Mouse (Mus musculus) liver, adult 2 months (tissue): ENCODE data around the gene Ssbp4. TPM values are rescaled to one million over a fixed set of nuclear protein-coding genes. Genes with fewer than 3 reads are reported as not detected.

Experiments
- DNase-seq: peaks from one replicate; pipeline ENCODE4 v3.0.0-alpha.2; 2011; ENCODE audit warnings: low read depth, low spot score; ENCODE audit errors: extremely low read depth
- H3K27ac ChIP-seq: fragments of 200-500 bp; replicated peaks from 2 replicates; pipeline ENCODE4 v1.5.1; 2012; ENCODE audit warnings: low read depth, mild to moderate bottlenecking, control low read depth, inconsistent platforms, low read length; ENCODE audit not compliant: insufficient read depth
- H3K27me3 ChIP-seq: fragments of 200-500 bp; 2 replicates; pipeline ENCODE4 v1.6.1; 2012; ENCODE audit warnings: mild to moderate bottlenecking, moderate library complexity, low read length, inconsistent platforms; ENCODE audit not compliant: control insufficient read depth, insufficient read depth
- H3K36me3 ChIP-seq: fragments of 200-500 bp; 2 replicates; pipeline ENCODE4 v1.6.1; 2012; ENCODE audit warnings: low read length, inconsistent platforms; ENCODE audit not compliant: control insufficient read depth, insufficient read depth
- H3K4me1 ChIP-seq: fragments of 200-500 bp; 2 replicates; pipeline ENCODE4 v1.6.1; 2011; ENCODE audit warnings: low read length; ENCODE audit not compliant: control insufficient read depth, insufficient read depth
- H3K4me3 ChIP-seq: fragments of 200-500 bp; 2 replicates; pipeline ENCODE4 v1.5.1; 2011; ENCODE audit warnings: low read depth, mild to moderate bottlenecking, control low read depth, low read length, moderate library complexity; ENCODE audit not compliant: insufficient read depth
- H3K79me2 ChIP-seq: fragments of 200-500 bp; 2 replicates; pipeline ENCODE4 v1.6.1; 2012; ENCODE audit warnings: inconsistent platforms, mild to moderate bottlenecking, low read length, moderate library complexity; ENCODE audit not compliant: control insufficient read depth, insufficient read depth
- H3K9ac ChIP-seq: fragments of 200-500 bp; 2 replicates; pipeline ENCODE4 v1.6.1; 2012; ENCODE audit warnings: low read depth, mild to moderate bottlenecking, control low read depth, inconsistent platforms, low read length
- CTCF ChIP-seq: fragments of 200-500 bp; IDR thresholded peaks from 2 replicates; pipeline ENCODE4 v1.5.1; 2011; ENCODE audit warnings: low read depth, low read length, control low read depth
- POLR2A ChIP-seq: fragments of 200-500 bp; IDR thresholded peaks from 2 replicates; pipeline ENCODE4 v1.6.1; 2011; ENCODE audit warnings: low read length, control low read depth; ENCODE audit not compliant: insufficient read depth; ENCODE audit errors: extremely low read depth
- WGBS: fragments of 180-500 bp; shearing (Covaris S2); methylation state at CpG from one replicate; pipeline ENCODE4 v1.1.7; 2018; 5-methylcytosine and 5-hydroxymethylcytosine counted together
- polyA plus RNA-seq: library from polyadenylated mRNA; depleted of rRNA; stranded (reverse); fragments of >200 nt; gene quantifications from 2 replicates; pipeline ENCODE4 v1.2.3, GENCODE M21; 2012; rRNA removed
- total RNA-seq: library from RNA; depleted of rRNA; stranded (reverse); fragments of >200 nt; gene quantifications from 2 replicates; pipeline ENCODE4 v1.2.3, GENCODE M21; 2014; rRNA removed

Ssbp4 gene
- 2.3 and 5.0 TPM in 2 replicates for total RNA-seq
- 13.5 and 16.4 TPM in 2 replicates for polyA plus RNA-seq

GRCm38 (mm10) chr8:70608749-70609367 is at the start of gene Ssbp4:
Gene Ssbp4 (minus strand): TSS chr8:70608872.
- TF ChIP-seq POLR2A (no peak), CTCF (no peak)
- peaks cover 2% of the 10 kb centered on the region; the same call in 1 of the 2 replicates for H3K79me2 ChIP-seq
- H3K9ac ChIP-seq: peak within 1 kb of the TSS; percentile 98
- DNase-seq: no peak
- peaks cover 4% of the 10 kb centered on the region; the same call in 1 of the 2 replicates for H3K4me1 ChIP-seq
- peak within 1 kb of the TSS; percentile 87 for H3K27ac ChIP-seq
- 3% methylated on average over 26 of the region's 26 CpGs for WGBS
- H3K27me3 ChIP-seq: peaks cover 3% of the 10 kb centered on the region; the same call in 1 of the 2 replicates
- no peaks in the 10 kb centered on the region for H3K36me3 ChIP-seq
- peak within 1 kb of the TSS; percentile 93 for H3K4me3 ChIP-seq

- peak overlapping the region; percentile 82 for H3K27ac ChIP-seq
- H3K36me3 ChIP-seq: peaks cover 16% of the 10 kb centered on the region
- H3K27me3 ChIP-seq: no peaks in the 10 kb centered on the region
- DNase-seq: peak; percentile 56
- peaks cover 20% of the 10 kb centered on the region for H3K4me1 ChIP-seq
- TF ChIP-seq POLR2A (no peak), CTCF (no peak)
- peak overlapping the region; percentile 35 for H3K9ac ChIP-seq
- H3K4me3 ChIP-seq: no peak overlapping the region
- WGBS: 23% methylated on average over 2 of the region's 2 CpGs
- H3K79me2 ChIP-seq: peaks cover 12% of the 10 kb centered on the region; the same call in 1 of the 2 replicates
These were observed 49.1 kb upstream of the Ssbp4 start for GRCm38 (mm10) chr8:70657739-70658138.

- no peak overlapping the region for H3K4me3 ChIP-seq
- peaks cover 19% of the 10 kb centered on the region for H3K36me3 ChIP-seq
- TF ChIP-seq CTCF: no peak
- no peak for TF ChIP-seq POLR2A
- peak; percentile 70 for DNase-seq
- H3K27ac ChIP-seq: peak overlapping the region; percentile 82
- no peaks in the 10 kb centered on the region for H3K27me3 ChIP-seq
- 12% methylated on average over 3 of the region's 3 CpGs for WGBS
- H3K9ac ChIP-seq: peak overlapping the region; percentile 35; the same call in 1 of the 2 replicates
- H3K79me2 ChIP-seq: peaks cover 17% of the 10 kb centered on the region; the same call in 1 of the 2 replicates
- peaks cover 23% of the 10 kb centered on the region for H3K4me1 ChIP-seq
These were observed 48.5 kb upstream of the Ssbp4 start for GRCm38 (mm10) chr8:70657214-70657613.

DNA sequence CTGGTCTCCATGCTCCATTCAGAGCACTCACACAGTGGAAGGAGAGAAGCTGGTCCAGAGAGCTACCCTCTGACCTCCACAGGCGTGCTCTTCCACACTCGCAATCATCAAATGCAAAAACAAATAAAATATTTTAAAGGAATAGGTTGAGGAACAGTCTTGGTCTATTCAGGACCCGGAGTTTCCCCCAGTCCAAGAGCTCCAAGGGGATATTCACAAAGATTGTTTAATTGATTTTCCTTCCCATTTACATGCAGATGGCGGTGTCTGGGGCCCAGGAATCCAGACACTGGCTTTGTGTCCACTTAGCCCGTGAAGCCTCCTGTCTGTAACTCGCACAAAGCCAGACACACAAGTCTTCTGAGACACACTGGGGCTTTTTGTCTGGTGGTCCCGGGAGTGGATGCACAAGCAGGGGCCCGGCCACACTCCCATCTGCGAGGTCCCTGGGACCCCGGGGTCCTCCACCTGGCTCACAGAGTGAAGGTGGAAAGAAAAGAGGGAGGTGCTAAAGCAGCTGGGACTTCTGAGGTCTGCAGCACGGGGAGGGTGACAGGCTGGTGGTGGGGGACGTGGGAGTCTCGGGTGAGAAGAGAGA is 47.6 kb upstream of the Ssbp4 start:
- H3K27ac ChIP-seq: no peak overlapping the region
- H3K27me3 ChIP-seq: no peaks in the 10 kb centered on the region
- peaks cover 26% of the 10 kb centered on the region for H3K36me3 ChIP-seq
- H3K79me2 ChIP-seq: peaks cover 19% of the 10 kb centered on the region; the same call in 1 of the 2 replicates
- peaks cover 23% of the 10 kb centered on the region for H3K4me1 ChIP-seq
- TF ChIP-seq CTCF (no peak), POLR2A (no peak)
- H3K9ac ChIP-seq: no peak overlapping the region
- 79% methylated on average over 13 of the region's 13 CpGs for WGBS
- no peak overlapping the region for H3K4me3 ChIP-seq
- no peak for DNase-seq

DNA sequence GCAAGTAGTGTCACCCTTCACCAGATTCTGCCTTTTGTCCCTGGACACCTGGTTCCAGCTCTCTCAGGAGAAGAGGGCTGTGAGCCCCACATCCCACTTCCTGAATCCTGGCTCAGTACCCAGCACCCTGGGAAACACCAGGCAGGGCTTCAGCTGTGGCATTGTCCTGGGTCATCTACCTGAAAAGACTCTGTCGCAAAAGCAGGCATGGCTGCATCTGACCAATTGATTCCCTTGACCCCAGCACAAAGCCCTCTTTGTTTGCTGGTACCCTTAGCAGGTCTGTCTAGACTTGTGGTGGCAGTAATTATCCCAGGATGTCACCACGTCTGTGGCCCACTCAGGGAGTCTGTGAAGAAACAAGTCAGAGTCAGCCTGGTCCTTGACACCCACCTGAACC is 46.8 kb upstream of the Ssbp4 start:
- no peak overlapping the region for H3K9ac ChIP-seq
- TF ChIP-seq POLR2A: no peak
- no peak for TF ChIP-seq CTCF
- H3K4me1 ChIP-seq: peaks cover 22% of the 10 kb centered on the region
- peaks cover 30% of the 10 kb centered on the region for H3K36me3 ChIP-seq
- H3K4me3 ChIP-seq: no peak overlapping the region
- no peaks in the 10 kb centered on the region for H3K27me3 ChIP-seq
- no peak for DNase-seq
- WGBS: 71% methylated on average over 2 of the region's 2 CpGs
- no peak overlapping the region for H3K27ac ChIP-seq
- H3K79me2 ChIP-seq: peaks cover 19% of the 10 kb centered on the region; the same call in 1 of the 2 replicates
